Mouse (Mus musculus) myocyte (in vitro differentiated cells): Measurements from ENCODE around the gene Aqp12.

ENCODE experiments used
- CEBPB ChIP-seq: IDR thresholded peaks from 2 replicates; pipeline ENCODE4 v1.6.1; 2011; ENCODE audit warnings: mild to moderate bottlenecking, moderate library complexity; ENCODE audit not compliant: poor library complexity, insufficient read depth, severe bottlenecking
- E2F4 ChIP-seq: IDR thresholded peaks from one replicate; pipeline ENCODE4 v1.6.1; 2011; ENCODE audit warnings: mild to moderate bottlenecking, control low read depth, moderate library complexity; ENCODE audit not compliant: insufficient read depth
- MAX ChIP-seq: IDR thresholded peaks from one replicate; pipeline ENCODE4 v1.6.1; 2011; ENCODE audit warnings: low read depth, mild to moderate bottlenecking, control low read depth
- MYOD1 ChIP-seq, 3 experiments: IDR thresholded peaks; one replicate each; pipeline ENCODE4 v1.6.1; 2011; ENCODE audit warnings: control low read depth in 2 of 3, low read depth in 2 of 3, mild to moderate bottlenecking in 2 of 3, moderate library complexity in 1 of 3; ENCODE audit not compliant: insufficient read length in 2 of 3, control insufficient read depth in 1 of 3
- MYOG ChIP-seq, 3 experiments: IDR thresholded peaks; one replicate each; pipeline ENCODE4 v1.6.1; 2011; ENCODE audit warnings: control low read depth in 2 of 3, low read depth in 2 of 3, mild to moderate bottlenecking in 2 of 3; ENCODE audit not compliant: insufficient read length in 2 of 3, control insufficient read depth in 1 of 3, insufficient read depth in 1 of 3
- POLR2A ChIP-seq: IDR thresholded peaks from one replicate; pipeline ENCODE4 v1.6.1; 2011; ENCODE audit warnings: low read depth, mild to moderate bottlenecking, control low read depth, moderate library complexity; ENCODE audit not compliant: insufficient read length
- POLR2AphosphoS2 ChIP-seq: IDR thresholded peaks from one replicate; pipeline ENCODE4 v1.6.1; 2011; ENCODE audit warnings: low read depth, control low read depth; ENCODE audit not compliant: insufficient read length
- SRF ChIP-seq: IDR thresholded peaks from one replicate; pipeline ENCODE4 v1.6.1; 2011; ENCODE audit warnings: low read depth; ENCODE audit not compliant: control insufficient read depth, insufficient read length
- TCF12 ChIP-seq: IDR thresholded peaks from one replicate; pipeline ENCODE4 v1.6.1; 2011; ENCODE audit warnings: mild to moderate bottlenecking, control low read depth; ENCODE audit not compliant: poor library complexity, insufficient read depth, severe bottlenecking
- TCF3 ChIP-seq: IDR thresholded peaks from one replicate; pipeline ENCODE4 v1.6.1; 2011; ENCODE audit warnings: low read depth, control low read depth; ENCODE audit not compliant: insufficient read length
- USF1 ChIP-seq: IDR thresholded peaks from one replicate; pipeline ENCODE4 v1.6.1; 2011; ENCODE audit warnings: low read depth, mild to moderate bottlenecking, control low read depth, moderate library complexity

DNA sequence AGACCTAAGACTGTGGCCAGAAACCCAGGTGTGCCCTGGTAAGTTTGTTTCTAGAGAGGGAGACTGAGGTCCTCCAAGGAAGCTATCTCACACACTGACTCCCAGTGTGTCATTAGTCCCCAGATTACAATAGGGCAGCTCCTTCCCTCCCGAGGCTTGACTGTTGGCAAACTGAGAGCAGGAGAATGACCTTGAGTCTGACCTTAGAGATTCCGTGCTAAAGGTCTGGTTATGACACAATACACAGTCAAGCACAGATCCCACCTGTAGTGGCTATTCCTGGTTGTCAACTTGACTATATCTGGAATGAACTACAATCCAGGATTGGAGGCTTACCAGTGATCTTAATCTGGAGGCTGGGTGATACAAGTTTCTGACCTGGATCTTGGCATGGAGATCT lies 23.9 kb downstream of the Aqp12 start:
- no peak for TF ChIP-seq MYOG (IDR thresholded peaks at IDR 0.05; ENCODE audit: control insufficient read depth in 1 of 3, insufficient read depth in 1 of 3, insufficient read length in 2 of 3, low read depth in 2 of 3)
- no peak for TF ChIP-seq POLR2A
- TF ChIP-seq MAX = no peak
- no peak for TF ChIP-seq MYOD1 (IDR thresholded peaks at IDR 0.05; ENCODE audit: control insufficient read depth in 1 of 3, insufficient read length in 2 of 3, low read depth in 2 of 3)
- TF ChIP-seq TCF3 = no peak
- TF ChIP-seq POLR2AphosphoS2 = no peak
- TF ChIP-seq E2F4 = no peak
- no peak for TF ChIP-seq SRF
- no peak for TF ChIP-seq TCF12
- TF ChIP-seq CEBPB = no peak
- TF ChIP-seq USF1 = no peak
